Mouse (Mus musculus): Measurements from ENCODE around the gene F13a1. TPM values are rescaled to one million over a fixed set of nuclear protein-coding genes. Genes with fewer than 3 reads are reported as not detected.

F13a1 gene
- total RNA-seq, 2 experiments from 2014 or later = 4.1 to 4.5 TPM

DNA sequence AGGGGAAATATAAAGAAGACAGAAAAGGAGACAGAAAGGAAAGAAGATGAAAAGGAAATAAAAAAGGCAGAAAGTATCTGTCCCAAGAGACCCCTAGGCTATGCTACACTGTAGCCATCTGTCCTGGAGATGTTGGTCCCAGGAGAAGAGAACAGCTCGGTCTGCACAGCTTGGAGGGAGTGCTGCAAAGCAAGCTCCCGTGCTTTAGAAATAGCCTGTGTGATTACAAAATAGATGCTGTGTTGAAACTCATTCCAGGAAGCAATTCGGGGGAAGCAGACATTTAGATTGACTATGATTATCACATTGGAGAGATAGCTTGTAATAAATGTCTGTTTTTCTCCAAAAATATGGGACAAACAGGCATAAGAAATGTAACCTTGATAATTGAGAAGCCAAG lies 91.0 kb downstream of the F13a1 start:
- peak in 1 of 2 experiments; percentile 50 for DNase-seq (ENCODE audit: low spot score in 2 of 2)

DNA sequence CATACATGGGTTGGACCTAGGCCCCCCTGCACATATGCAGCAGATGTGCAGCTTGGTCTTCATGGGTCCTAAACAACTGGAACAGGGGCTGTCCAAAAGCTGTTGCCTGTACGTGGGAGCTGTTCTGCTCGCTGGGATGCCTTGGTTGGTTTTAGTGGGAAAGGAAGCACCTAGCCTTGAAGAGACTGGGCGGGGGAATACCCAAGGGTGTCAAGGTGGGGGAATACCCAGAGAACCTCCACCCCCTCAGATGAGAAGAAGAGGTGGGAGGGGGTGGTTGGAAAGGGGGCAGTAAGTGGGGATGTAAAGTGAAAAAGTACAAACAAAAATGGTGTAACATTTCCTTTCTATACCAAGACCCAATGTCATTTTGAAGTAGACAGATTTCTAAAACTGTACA lies 95.1 kb downstream of the F13a1 start:
- DNase-seq (ENCODE audit: low spot score in 2 of 2) = no peak

DNA sequence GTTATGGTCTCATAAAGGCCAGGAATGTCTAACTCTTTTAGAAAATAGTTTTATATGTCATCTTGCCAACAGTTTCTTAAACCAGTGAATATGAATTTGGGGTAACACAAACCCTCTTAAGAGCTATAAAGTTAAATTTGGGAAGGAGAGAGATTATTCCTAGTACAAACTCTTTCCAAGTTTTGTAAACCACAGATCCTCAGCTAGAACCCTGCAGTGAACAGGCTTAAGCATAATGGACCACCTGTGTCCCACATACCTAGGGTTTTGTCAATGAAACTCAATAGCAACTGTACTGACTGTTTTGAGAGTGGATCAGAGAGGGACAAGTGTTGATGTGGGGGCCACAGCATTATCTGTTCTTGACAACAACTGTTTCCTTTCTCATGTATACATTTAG lies 96.4 kb downstream of the F13a1 start:
- no peak for DNase-seq (ENCODE audit: low spot score in 2 of 2)

DNA sequence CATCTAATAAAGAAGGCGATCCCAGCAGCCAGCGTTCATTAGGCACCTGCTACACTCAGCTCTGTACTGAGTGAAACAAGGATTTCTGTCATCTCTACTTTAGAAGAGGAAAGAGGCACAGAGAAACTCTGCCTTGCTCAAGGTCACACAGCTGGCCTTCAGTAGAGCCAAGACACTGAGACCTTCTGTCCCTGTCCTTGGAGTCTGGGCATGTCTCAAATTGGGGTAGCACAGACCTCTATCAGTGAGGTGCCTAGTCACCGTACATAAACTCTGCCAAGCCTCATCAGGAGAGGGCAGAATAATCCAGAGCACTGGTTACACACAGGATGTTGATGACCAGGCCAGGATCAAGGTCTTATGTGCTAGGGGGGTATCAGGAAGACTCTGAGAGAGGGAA lies 108.2 kb downstream of the F13a1 start:
- no peak for DNase-seq (ENCODE audit: low spot score in 2 of 2)

DNA sequence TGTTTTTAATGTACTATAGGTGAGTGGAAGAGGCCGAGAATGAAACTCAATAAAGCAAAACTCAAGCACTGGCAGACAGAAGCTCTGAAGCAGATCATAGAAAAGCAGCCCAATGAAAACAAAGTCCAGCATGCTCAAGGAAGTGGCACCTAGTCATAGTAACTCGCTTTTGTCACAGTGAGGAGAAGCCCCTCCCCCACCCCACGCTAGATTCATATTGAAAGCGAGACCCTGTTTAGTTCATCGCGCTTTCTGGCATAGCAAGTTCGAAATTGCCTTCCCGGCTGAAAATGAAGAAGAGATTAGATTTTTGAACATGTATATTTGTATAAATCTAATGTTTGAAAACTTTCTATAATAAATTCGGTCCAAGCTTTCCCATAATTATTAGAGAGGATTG lies 118.0 kb downstream of the F13a1 start:
- no peak for DNase-seq (ENCODE audit: low spot score in 2 of 2)

DNA sequence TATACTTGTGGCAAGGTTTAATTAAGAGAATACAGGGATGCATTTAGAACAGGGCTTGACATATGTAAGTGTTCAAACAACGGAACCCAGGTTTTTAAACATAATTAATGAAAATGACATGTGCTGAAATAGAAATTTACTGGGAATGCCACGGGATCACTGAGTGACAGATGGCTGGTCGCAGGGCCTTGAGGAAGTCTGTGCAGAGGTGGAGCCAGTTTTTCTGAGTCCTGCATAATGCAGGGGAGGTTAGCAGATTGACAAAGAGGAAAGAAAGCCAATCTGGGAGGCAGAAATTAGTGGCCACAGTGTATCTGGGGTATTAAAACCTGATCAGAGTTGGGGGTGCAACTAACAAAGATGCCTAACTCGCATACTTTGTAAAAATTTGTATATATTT lies 130.3 kb downstream of the F13a1 start:
- DNase-seq (ENCODE audit: low spot score in 2 of 2) = peak in 1 of 2 experiments; percentile 6

DNA sequence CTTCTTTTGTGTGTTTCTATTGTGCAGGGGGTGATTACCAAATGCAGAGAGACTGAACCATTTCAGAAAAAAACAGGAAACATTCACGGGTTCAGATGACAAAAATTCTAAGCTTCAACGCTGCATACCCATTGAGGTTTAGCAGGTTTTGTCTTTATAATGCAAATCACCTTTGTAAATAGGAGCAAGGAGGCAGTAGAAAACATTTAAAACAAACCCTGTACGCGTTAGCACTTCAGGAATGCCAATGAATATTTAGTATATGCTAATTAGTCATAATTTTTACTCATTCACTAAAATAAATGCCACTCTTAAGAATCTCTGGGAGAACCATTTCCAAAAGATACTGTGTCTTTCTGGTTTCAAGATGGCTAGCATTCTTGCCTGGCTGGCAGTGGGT lies 146.2 kb downstream of the F13a1 start:
- DNase-seq (ENCODE audit: low spot score in 2 of 2) = no peak

DNA sequence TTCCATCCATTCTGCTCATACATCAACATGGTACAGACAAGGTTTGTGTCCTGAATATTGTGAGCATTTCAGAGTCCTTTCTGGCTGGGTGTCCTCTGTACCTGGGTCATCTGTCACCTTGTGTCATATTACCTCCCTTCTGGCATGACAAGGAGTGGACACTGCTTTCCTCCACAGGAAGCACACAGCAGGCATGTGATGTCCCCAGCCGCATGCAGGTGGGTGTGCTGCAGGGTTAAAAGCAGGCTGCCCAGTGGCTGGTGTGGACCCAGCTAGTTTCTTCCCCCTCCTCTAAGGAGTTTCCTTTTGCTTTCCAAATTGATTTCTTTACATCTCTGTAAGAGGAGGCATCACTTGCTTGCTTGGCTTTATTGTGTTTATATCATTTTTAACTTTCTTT lies 146.6 kb downstream of the F13a1 start:
- no peak for DNase-seq (ENCODE audit: low spot score in 2 of 2)

DNA sequence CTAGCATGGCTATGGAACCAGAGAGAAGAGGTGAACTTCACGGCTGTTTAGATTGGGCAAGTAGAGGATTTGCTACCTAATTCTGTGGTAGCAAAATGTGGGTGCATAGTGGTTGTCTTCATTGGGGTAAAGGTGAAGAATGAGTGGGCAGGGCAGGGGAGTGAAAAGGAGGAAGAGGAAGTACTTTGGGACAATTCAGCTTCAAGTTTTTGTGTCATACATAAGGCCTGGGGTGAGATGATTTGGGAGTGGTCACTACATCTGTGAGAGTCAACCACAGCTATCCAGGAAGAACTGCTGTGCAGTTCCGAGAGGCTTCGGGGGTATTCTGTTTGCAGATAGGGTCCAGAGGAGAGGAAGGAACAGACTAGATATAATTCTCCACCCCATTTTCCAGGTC lies 148.4 kb downstream of the F13a1 start:
- no peak for DNase-seq (ENCODE audit: low spot score in 2 of 2)

DNA sequence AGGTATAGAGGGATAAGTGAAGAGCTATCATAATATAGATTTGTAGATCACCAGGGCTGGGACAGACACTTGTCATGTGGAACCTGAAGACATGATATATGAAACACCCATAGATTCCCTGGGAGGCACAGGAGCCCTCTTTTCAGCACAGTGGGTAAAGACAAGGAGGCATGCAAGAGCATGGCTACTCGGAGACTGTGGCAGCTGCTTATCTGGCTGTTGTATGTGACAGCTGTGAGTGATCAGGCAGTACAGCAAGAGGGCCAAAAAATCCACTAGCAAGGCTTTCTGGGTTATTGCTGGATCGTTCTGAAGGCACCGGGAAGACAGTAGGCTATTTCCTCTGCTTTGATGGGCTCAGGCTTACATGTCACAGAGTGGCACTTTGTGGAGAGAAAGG lies 149.0 kb downstream of the F13a1 start:
- DNase-seq (ENCODE audit: low spot score in 2 of 2) = no peak

DNA sequence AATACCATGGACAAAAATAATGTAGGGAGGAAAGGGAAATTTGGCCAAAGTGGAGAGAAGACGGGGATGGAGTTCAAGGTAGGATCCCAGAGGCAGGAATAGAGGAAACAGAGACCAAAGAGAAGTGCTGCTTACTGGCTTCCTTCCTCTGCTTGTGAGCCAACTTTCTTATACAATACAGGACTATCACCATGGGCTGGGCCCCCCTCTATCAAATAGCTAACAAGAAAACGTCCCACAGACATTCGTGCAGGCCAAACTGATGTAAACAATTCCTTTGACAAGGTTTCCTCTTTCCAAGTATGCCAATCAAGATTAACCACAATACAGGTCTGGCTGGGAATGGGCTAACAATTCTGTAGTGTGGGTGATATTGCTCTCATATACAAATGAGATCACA lies 154.0 kb downstream of the F13a1 start:
- no peak for DNase-seq (ENCODE audit: low spot score in 2 of 2)

DNA sequence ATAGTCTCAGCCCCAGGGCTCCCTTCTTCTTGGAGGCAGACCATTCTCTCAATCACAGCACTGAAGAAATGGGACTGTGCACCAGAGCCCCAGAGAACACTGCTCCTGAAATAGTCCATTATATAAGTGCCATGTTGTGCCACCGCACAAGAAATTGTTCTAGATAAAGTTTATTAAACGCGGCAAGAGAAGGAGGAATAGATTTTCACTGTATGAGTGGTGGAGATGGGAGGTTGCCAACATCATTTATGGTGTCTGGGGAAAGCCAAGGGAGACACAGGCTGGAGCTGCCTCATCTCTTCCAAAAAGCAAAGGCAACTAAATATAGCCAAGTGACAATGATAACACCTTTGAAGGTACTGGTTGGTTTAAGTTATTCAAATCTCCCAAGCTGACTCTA lies 156.3 kb downstream of the F13a1 start:
- no peak for DNase-seq (ENCODE audit: low spot score in 2 of 2)

DNA sequence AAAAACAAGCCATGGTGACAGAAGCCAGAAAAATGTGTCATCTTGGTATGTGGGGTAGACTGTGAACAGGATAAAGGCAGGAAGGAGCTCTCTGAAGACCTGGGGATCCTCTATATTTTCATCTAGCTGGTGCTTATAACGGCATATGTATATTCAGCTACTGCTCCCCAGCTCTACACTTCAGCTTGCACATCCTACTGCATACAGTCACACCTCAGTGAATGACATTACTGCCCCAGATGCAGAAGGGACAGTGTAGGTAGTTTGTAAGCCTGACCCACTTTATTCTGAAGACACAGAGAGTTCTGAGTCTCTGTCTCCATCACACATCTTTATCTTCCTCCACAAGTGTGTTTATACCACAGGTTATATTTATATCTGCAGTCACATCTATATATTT lies 157.8 kb downstream of the F13a1 start:
- no peak for DNase-seq (ENCODE audit: low spot score in 2 of 2)

DNA sequence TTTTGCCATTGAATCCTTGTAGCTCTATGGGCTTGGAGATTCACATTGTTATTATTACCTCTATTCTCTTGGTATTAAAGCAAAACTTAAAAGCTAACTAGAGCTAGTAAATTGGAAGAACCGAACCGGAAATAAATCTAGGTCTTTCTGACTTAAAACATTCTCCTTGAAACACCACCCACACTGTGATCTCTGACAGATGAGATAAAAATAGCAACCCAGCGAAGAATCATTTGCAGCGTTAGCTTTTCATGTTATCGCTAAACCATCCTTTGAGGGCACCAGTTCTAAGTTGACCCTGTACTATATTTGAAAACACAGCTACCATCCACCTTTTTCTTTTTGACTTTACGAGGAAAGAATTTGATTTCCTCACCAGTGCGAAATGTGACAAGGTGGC lies 164.1 kb downstream of the F13a1 start:
- no peak for DNase-seq (ENCODE audit: low spot score in 2 of 2)

DNA sequence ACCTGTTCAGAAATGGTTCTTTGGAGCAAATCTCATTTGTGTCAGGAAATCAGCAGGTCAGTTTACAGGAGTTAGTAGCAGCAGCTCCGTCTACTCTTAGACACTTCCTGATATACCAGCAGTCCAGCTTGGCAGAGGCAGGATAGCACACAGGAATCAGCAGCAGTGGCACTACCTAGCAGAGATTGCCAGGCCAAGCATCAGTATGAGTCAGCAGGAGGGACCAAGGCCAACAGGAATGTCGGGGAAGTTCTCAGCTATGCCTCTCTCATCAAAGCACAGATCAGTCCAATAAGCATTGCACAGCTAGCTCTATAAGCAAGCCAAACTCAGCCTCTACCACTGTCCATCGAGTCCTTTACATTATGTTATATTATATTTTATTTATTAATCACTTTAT lies 210.9 kb downstream of the F13a1 start:
- no peak for DNase-seq (ENCODE audit: low spot score in 2 of 2)

All from layer of hippocampus, postnatal 14 days (tissue).